Mouse (Mus musculus) lung, postnatal 0 days (tissue): Measurements from ENCODE around the gene Hectd4.

ENCODE experiments used
- CTCF ChIP-seq: IDR thresholded peaks from 2 replicates; pipeline ENCODE4 v1.5.1; 2016; ENCODE audit warnings: antibody characterized with exemption, mild to moderate bottlenecking
- EP300 ChIP-seq: IDR thresholded peaks from 2 replicates; pipeline ENCODE4 v1.6.1; 2016; ENCODE audit warnings: antibody characterized with exemption, mild to moderate bottlenecking, control low read depth

- no peak for TF ChIP-seq CTCF
- TF ChIP-seq EP300 = no peak
Measured at GRCm38 (mm10) chr5:121190210-121190835, 29.7 kb upstream of the Hectd4 start.
